Mouse (Mus musculus): ENCODE data around the gene Pawr. TPM values are rescaled to one million over a fixed set of nuclear protein-coding genes. Genes with fewer than 3 reads are reported as not detected.

Gene Pawr
- polyA plus RNA-seq, 1 experiment from 2014 or later = 21.0 TPM

DNA sequence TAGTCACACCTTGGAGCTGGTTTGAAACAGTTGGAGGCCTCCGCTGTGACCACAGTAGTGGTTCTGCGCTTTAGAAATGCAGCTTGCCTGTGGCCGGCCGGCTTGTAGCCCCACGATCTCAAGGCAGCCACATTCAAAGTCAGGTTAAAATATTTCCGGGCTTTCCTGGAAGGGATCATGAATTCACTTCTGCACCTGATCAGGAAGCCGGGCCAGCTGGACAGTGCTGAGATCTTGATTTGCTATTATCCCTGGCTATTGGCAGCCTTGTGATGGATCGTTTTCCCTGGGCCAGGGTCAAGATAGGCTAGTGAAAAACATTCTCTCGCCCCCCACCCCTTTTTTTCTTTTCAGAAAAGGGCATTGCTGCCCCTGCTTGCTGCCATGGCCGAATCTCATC lies 123.3 kb downstream of the Pawr start:
- no peak for ATAC-seq (ENCODE audit: insufficient number of reproducible peaks, low FRiP score)
- no peak overlapping the region for H3K4me3 ChIP-seq
- no peaks in the 10 kb centered on the region for H3K27me3 ChIP-seq (replicated peaks)
- peak overlapping the region; percentile 9; the same call in 1 of the 2 replicates for H3K27ac ChIP-seq (ENCODE audit: poor library complexity, severe bottlenecking)
- 47% methylated on average over 10 of the region's 10 CpGs for WGBS
- no peak overlapping the region for H3K4me2 ChIP-seq
- H3K9me3 ChIP-seq (replicated peaks) = no peaks in the 10 kb centered on the region
- peaks cover 9% of the 10 kb centered on the region; the same call in 1 of the 2 replicates for H3K4me1 ChIP-seq (replicated peaks)
- no peaks in the 10 kb centered on the region for H3K36me3 ChIP-seq
- H3K9ac ChIP-seq = no peak overlapping the region

DNA sequence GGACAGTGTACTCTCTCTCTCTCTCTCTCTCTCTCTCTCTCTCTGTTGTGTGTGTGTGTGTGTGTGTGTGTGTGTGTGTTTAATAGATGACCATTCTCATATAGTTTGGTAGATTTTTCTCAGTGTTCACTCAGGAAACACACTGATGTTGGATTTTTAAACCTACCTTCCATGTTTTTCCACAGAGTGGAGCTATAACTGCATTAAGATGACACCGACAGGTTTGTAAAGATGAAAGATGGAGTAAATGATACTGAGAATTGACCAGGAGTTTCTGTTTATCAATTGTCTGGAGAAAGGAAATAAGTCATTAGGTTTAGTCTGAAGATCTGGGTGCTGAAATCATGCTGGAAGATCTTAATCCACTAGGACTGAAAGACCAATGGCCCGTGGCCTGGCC lies 124.0 kb downstream of the Pawr start:
- Histone ChIP-seq H3K27me3 (replicated peaks) (no peaks in the 10 kb centered on the region), H3K4me2 (no peak overlapping the region), H3K9ac (no peak overlapping the region), H3K4me1 (replicated peaks) (peaks cover 9% of the 10 kb centered on the region; the same call in 1 of the 2 replicates), H3K27ac (ENCODE audit: poor library complexity, severe bottlenecking) (no peak overlapping the region), H3K4me3 (no peak overlapping the region), H3K36me3 (no peaks in the 10 kb centered on the region), H3K9me3 (replicated peaks) (no peaks in the 10 kb centered on the region)
- ATAC-seq (ENCODE audit: insufficient number of reproducible peaks, low FRiP score) = no peak
- 76% methylated on average over 2 of the region's 2 CpGs for WGBS

DNA sequence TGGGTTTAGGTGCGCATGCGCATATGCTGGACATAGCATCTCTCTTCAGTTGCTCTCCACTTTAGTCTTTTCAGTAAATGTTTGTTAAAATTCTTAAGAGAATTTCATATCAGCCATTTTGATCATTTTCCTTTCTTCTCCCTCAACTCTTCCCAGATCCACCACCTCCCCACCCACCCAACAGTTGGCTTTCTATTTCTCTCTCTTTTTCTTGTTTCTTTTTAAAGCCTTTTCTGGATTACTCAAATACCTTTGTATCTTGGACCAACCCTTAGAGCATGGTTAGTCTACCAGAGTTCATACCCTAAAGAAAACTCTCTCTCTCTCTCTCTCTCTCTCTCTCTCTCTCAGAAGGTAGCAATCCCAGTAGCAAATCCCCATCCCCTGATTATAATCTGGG lies 125.1 kb downstream of the Pawr start:
- H3K9ac ChIP-seq = no peak overlapping the region
- H3K4me2 ChIP-seq = no peak overlapping the region
- no peak for ATAC-seq (ENCODE audit: insufficient number of reproducible peaks, low FRiP score)
- H3K27me3 ChIP-seq (replicated peaks) = no peaks in the 10 kb centered on the region
- peaks cover 9% of the 10 kb centered on the region; the same call in 1 of the 2 replicates for H3K4me1 ChIP-seq (replicated peaks)
- H3K9me3 ChIP-seq (replicated peaks) = no peaks in the 10 kb centered on the region
- H3K27ac ChIP-seq (ENCODE audit: poor library complexity, severe bottlenecking) = no peak overlapping the region
- H3K4me3 ChIP-seq = no peak overlapping the region
- no peaks in the 10 kb centered on the region for H3K36me3 ChIP-seq
- WGBS = 94% methylated on average over 2 of the region's 2 CpGs

DNA sequence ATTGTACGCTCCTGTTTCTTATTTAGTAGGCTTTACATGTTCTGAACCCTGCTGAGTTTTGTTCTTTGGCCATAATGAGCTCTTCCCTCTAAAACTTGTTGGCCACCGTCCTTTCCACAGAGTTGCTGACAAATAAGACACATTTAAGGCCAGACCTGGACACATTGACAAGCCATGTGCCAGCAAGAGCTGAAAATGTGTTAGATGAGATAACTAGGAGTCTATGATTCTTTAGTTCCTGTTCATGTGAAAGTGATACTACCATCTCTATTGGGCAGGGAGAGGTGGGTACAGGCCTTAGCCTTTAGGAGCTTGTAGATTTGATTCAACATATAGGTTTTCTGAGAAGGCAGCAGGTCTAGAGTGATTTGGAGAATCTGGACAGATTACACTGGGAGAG lies 129.9 kb downstream of the Pawr start:
- 81% methylated on average over 2 of the region's 2 CpGs for WGBS
- Histone ChIP-seq H3K4me1 (replicated peaks) (no peaks in the 10 kb centered on the region), H3K4me2 (no peak overlapping the region), H3K27me3 (replicated peaks) (no peaks in the 10 kb centered on the region), H3K27ac (ENCODE audit: poor library complexity, severe bottlenecking) (no peak overlapping the region), H3K36me3 (no peaks in the 10 kb centered on the region), H3K9me3 (replicated peaks) (no peaks in the 10 kb centered on the region; the same call in 1 of the 2 replicates), H3K4me3 (no peak overlapping the region), H3K9ac (no peak overlapping the region)
- no peak for ATAC-seq (ENCODE audit: insufficient number of reproducible peaks, low FRiP score)

Small RNA genes lying within 50 kb of the gene (microRNA-seq; reads per million reads assigned to microRNA genes)
- gene Gm25591 = not detected

Other genes with a start within 250 kb of the Pawr start
- gene Ppp1r12a, start 169.9 kb upstream of the Pawr start, polyA plus RNA-seq (2016; fragmentation: Nextera tagmentation; extraction: Ambion mirVana) = 109 and 118 TPM in 2 replicates

All from heart, embryonic 12.5 days (tissue).